Mouse (Mus musculus) G1E (cell line): ENCODE data around the gene Zfyve27.

ENCODE experiments used
- CTCF ChIP-seq: IDR thresholded peaks from 2 replicates; pipeline ENCODE4 v1.5.1; 2012; ENCODE audit warnings: low read depth, low read length, inconsistent platforms, mixed read lengths
- GATA2 ChIP-seq: IDR thresholded peaks from 2 replicates; pipeline ENCODE4 v1.6.1; 2012; ENCODE audit warnings: low read depth, low read length, inconsistent platforms, borderline replicate concordance
- TAL1 ChIP-seq: conservative IDR thresholded peaks from 2 replicates; pipeline ENCODE4 v1.6.1; 2012; ENCODE audit warnings: low read depth, low read length, inconsistent platforms, mixed read lengths

DNA sequence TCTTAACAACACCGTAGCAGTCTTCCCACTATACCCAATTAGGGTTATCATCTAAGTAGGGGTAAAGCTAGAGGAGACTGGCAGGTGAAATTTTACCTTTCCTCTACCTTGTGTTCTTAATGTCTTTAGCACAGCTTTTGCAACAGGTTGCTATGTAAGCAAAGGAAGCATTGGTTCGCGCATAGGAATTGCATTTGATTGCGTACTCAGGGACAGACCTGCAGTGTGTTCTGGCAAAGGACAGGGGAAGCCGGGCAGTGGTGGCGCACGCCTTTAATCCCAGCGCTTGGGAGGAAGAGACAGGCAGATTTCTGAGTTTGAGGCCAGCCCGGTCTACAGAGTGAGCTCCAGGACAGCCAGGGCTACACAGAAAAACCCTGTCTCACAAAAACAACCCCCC is 45.6 kb upstream of the Zfyve27 start:
- TF ChIP-seq CTCF (no peak), TAL1 (no peak), GATA2 (no peak)
